Mouse (Mus musculus) bone marrow macrophage, adult 2 months (primary cell): ENCODE data around the gene Pxn. TPM values are rescaled to one million over a fixed set of nuclear protein-coding genes. Genes with fewer than 3 reads are reported as not detected.

Source experiments
- H3K27ac ChIP-seq: 2 replicates; pipeline ENCODE4 v1.5.1; 2012; ENCODE audit warnings: low read depth, low read length; ENCODE audit not compliant: insufficient read depth
- H3K4me1 ChIP-seq: 2 replicates; pipeline ENCODE4 v1.6.1; 2012; ENCODE audit warnings: low read length; ENCODE audit not compliant: control insufficient read depth, insufficient read depth
- H3K4me3 ChIP-seq: 2 replicates; pipeline ENCODE4 v1.5.1; 2012; ENCODE audit warnings: mild to moderate bottlenecking, low read length, moderate library complexity; ENCODE audit not compliant: insufficient read depth
- CTCF ChIP-seq: IDR thresholded peaks from 2 replicates; pipeline ENCODE4 v1.5.1; 2012; ENCODE audit warnings: low read depth, mild to moderate bottlenecking, low read length, moderate library complexity
- POLR2A ChIP-seq: IDR thresholded peaks from 2 replicates; pipeline ENCODE4 v1.6.1; 2012; ENCODE audit warnings: mild to moderate bottlenecking, low read depth, low read length, borderline replicate concordance
- polyA plus RNA-seq: library from polyadenylated mRNA; stranded (reverse); fragments of >200 nt; gene quantifications from 2 replicates; pipeline ENCODE4 v1.2.4, GENCODE M21; 2012; ENCODE audit not compliant: missing spikeins, insufficient read depth, insufficient read length

Pxn gene
- polyA plus RNA-seq, 1 experiment: 121 TPM

DNA sequence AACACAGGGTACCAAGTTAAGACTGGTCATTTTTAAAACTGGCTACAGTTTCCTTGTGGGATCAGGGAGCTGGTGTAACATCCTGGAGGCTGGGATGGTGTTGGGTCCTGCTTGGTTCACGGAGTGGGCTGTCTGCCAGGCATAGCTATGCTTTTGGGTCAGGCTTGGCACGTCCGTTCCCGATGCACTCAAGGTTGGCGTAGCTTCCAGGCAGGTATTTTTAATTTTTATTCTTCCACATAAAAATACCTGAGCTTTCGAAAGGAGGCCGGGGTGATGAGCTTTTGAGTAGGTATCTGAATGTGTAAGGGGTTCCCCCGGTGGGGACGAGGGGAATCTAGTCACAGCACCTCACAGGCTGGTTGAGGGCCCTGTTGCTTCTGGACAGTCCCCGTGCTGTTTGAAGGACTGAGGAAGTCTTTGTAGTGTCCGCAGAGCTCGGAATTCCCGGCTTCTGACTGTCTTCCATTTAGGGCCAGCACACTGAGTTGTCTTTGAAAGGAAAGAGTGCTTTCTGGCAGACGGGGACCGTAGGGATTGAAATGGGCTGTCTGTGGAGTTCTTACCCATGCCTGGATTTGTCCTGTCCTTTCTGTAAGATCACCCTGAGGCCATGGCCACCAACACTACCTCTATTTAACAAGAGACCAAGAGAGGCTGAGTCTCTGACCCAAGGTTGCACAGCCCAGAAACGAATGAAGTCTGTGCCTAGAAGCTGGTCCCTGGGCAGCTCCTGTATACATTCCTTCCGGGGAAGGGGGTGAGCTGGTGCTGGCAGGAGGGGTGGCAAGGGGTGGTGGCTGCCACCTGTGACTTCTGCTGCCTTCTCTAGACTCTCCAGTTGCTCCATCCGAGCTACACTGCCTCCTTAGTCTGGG is 1.7 kb downstream of the Pxn start:
- Histone ChIP-seq H3K4me1 (peaks cover 27% of the 10 kb centered on the region), H3K4me3 (peak overlapping the region; percentile 97), H3K27ac (no peak overlapping the region)
- TF ChIP-seq CTCF (no peak), POLR2A (no peak)

DNA sequence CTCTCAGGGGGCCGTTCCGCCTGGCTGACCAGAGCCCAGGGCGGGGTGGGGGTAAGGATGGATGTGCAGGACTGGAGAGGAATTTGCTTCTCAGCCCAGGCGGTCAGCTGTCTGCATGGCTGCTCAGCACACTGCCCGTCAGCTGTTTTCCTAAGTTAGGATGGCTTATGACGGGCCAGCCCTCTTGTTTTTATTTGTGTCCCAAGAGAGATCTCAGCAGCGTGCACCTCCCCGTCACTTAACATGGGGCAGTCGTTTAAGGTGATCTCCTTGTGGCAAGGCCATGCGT is 2.3 kb downstream of the Pxn start:
- H3K4me1 ChIP-seq: peaks cover 33% of the 10 kb centered on the region
- peak overlapping the region; percentile 97 for H3K4me3 ChIP-seq
- no peak for TF ChIP-seq CTCF
- peak overlapping the region; percentile 38 for H3K27ac ChIP-seq

DNA sequence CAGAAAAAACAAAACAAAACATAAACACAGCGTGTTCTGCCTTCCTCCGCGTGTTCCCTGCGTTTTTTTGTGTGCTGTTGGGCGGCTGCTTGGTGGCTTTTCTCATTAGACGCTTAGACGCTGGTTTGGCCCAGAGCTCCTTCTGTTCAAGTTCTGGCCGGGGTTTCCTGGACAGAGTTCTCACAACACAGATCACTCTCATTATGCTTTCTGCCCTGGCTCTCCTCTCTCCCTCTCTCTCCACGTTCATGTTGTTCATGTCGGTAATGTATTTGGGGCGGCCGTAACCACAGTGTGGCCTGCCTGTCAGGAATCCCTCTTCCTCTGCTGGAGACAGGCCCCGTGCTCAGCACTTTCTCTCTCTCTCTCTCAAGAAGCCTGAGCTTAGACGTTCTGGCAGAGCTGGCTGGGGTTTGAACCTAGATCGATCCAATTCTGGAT is 2.9 kb downstream of the Pxn start:
- TF ChIP-seq CTCF: no peak
- no peak for TF ChIP-seq POLR2A
- peak overlapping the region; percentile 97 for H3K4me3 ChIP-seq
- H3K27ac ChIP-seq: peak overlapping the region; percentile 38
- H3K4me1 ChIP-seq: peaks cover 38% of the 10 kb centered on the region

- Histone ChIP-seq H3K4me1 (peaks cover 45% of the 10 kb centered on the region), H3K27ac (peak overlapping the region; percentile 38), H3K4me3 (peak overlapping the region; percentile 97)
- no peak for TF ChIP-seq CTCF
- no peak for TF ChIP-seq POLR2A
These were observed 3.6 kb downstream of the Pxn start for GRCm38 (mm10) chr5:115509790-115510689.

DNA sequence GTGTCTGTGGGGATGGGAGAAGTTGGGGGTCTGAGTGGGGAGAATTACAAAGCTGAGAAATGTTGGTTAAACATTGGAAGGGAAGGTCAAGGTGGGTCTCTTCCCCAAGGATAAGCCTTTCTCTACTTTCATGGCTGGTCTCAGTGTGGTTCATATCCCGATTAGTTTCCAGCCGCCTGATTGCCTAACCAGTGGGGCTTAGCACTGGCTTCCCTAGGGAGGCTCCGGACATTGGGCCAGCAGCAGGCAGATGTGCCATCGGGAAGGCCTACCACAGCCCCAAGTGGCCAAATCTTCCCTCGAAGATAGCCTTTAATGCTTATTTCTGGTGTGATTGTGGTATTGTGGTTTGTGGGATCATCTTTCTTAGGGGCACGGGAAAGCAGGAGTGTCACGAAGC is 5.9 kb downstream of the Pxn start:
- no peak overlapping the region for H3K4me3 ChIP-seq
- H3K27ac ChIP-seq: no peak overlapping the region
- no peak for TF ChIP-seq POLR2A
- TF ChIP-seq CTCF: no peak
- H3K4me1 ChIP-seq: peaks cover 58% of the 10 kb centered on the region

DNA sequence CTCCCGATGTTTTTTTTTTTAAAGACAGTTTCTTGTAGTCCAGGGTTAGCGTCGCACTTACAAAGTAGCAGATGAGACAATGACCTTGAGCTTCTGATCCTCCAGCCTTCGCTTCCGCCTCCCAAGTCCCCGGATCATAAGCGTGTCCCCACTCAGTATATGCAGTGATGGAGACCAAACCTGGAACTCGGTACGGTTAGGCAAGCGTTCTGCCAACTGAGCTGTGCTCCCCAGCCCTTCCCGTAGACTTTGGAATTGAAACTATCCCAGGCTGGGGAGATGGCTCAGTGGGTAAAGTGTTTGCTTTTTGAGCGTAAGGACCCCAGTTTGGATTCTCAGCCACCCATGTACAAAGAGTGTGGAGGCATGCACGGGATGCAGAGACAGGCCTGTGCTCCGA is 6.8 kb downstream of the Pxn start:
- Histone ChIP-seq H3K27ac (no peak overlapping the region), H3K4me3 (no peak overlapping the region), H3K4me1 (peaks cover 61% of the 10 kb centered on the region)
- no peak for TF ChIP-seq CTCF
- no peak for TF ChIP-seq POLR2A

DNA sequence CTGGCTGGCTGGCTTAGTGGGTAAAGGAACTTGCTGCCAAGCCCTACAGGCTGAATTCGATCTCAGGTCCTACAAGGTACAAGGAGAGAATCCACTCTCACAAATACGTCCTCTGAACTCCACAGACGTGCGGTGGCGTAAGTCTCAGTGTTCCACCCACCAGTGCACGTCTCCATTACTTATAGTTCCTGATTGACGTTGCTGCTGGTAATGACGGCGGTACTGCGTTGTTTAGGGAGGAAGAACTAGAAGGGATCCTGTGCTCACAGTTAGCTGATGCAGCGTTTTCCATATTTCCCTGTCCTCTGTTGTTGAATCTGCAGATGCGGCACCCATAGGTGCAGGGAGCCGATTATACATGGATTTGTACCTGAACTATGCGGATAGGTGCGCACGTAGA is 7.2 kb downstream of the Pxn start:
- H3K4me3 ChIP-seq: no peak overlapping the region
- no peak overlapping the region for H3K27ac ChIP-seq
- H3K4me1 ChIP-seq: peaks cover 59% of the 10 kb centered on the region
- TF ChIP-seq POLR2A (no peak), CTCF (no peak)

GRCm38 (mm10) chr5:115514346-115514745 is 7.9 kb downstream of the Pxn start:
- H3K4me3 ChIP-seq: no peak overlapping the region
- H3K4me1 ChIP-seq: peaks cover 56% of the 10 kb centered on the region
- TF ChIP-seq POLR2A (no peak), CTCF (no peak)
- no peak overlapping the region for H3K27ac ChIP-seq

DNA sequence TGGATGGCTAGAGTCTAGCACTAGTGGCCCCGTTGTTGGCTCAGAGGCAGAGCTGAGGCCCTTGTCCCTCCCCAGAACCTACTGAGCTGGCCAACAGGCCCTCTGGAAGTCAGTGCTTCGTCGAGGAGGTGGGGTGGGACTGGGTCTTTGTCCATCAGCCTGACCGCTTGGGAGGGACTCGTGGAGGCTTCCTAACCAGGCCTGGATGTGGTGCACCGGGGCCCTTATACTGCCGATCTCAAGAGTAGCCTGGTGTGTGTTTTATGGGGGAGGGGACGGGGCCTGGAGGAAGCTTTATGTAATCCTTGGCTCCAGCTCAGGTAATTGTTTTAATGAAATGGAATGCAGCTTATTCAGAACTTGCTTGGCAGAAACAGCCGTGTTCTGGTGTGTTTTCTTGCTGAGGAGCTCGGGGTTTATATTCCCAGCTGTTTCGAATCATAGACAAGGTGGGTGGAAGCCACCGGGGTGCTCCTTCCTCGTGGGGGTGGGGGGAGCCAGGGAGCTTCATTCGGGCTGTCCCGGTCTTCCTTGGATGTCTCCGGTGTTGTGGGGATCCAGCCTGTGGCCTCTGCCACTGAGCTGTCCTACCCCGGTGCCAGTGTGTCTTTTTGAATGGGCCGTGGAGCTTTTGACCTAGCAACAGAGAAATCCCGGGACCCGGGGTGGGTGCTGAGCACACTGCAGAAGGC is 8.6 kb downstream of the Pxn start:
- TF ChIP-seq POLR2A (no peak), CTCF (no peak)
- H3K4me3 ChIP-seq: no peak overlapping the region
- peaks cover 51% of the 10 kb centered on the region for H3K4me1 ChIP-seq
- peak overlapping the region; percentile 34 for H3K27ac ChIP-seq
